Mouse (Mus musculus): ENCODE results near the gene Pmm1. TPM values are rescaled to one million over a fixed set of nuclear protein-coding genes. Genes with fewer than 3 reads are reported as not detected.
A peak's percentile ranks its signal among the peaks of the same experiment; 100 is the strongest.

Gene Pmm1
- polyA plus RNA-seq, 1 experiment from 2014 or later = 19.7 TPM

DNA sequence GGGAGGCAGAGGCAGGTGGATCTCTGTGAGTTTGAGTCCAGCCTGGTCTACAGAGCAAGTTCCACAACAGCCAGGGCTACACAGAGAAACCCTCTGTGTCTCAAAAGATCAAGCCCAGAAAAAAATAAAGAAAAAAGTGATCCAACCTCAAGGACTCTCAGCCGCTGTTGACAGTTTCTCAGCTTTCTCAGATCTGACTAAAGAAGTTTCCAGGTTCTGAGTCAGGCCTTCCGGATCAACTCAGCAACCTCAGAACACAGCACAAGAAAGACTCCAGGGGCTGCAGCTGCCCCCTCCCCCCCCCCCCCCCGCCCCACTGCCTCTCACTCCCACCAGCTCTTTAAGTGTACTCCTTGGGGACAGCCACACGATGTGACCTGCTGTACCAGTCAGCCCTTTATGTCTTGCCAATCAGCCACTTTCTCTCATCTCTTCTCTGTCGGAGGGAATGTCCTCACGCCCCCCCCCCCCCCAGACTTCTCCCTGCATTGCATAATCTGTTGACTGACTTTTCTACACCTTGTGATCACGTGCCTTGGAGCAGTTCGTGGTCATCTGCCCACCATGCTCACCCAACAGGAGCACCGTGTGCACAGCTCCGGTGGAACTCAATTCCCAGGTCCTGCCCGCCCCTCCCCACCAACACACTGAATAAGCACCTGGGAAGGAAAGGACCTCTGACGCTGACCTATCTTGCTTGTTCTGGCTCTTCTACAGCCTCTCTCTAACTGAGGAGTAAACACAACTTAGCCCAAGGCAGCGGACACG, 5.5 kb upstream of the Pmm1 start:
- ATAC-seq (ENCODE audit: insufficient number of reproducible peaks, insufficient read depth, low FRiP score, low read depth) = no peak
- Histone ChIP-seq H3K4me1 (ENCODE audit: control insufficient read depth in 2 of 2, insufficient read depth in 2 of 2, low read length in 2 of 2) (no peaks in the 10 kb centered on the region), H3K4me2 (ENCODE audit: low read length) (no peak overlapping the region), H3K4me3 (ENCODE audit: control insufficient read depth in 1 of 2, insufficient read depth in 1 of 2, low read depth in 1 of 2, low read length in 2 of 2) (no peak overlapping the region), H3K9ac (ENCODE audit: low read length) (no peak overlapping the region), H3K9me3 (ENCODE audit: control insufficient read depth, low read length) (no peaks in the 10 kb centered on the region), H3K27ac (replicated peaks in 1 of 2; ENCODE audit: control insufficient read depth in 1 of 2, insufficient read depth in 1 of 2, low read depth in 2 of 2, low read length in 2 of 2) (no peak overlapping the region), H3K36me3 (ENCODE audit: control insufficient read depth, insufficient read depth, low read length) (no peaks in the 10 kb centered on the region), H3K27me3 (ENCODE audit: control insufficient read depth, insufficient read depth, low read length) (no peaks in the 10 kb centered on the region)
- 80% methylated on average over 12 of the region's 14 CpGs for WGBS

- 48% methylated on average over 4 of the region's 4 CpGs for WGBS
- H3K4me2 ChIP-seq (ENCODE audit: low read length) = no peak overlapping the region
- H3K36me3 ChIP-seq (ENCODE audit: control insufficient read depth, insufficient read depth, low read length) = no peaks in the 10 kb centered on the region
- no peaks in the 10 kb centered on the region for H3K9me3 ChIP-seq (ENCODE audit: control insufficient read depth, low read length)
- H3K27ac ChIP-seq (replicated peaks in 1 of 2; ENCODE audit: control insufficient read depth in 1 of 2, insufficient read depth in 1 of 2, low read depth in 2 of 2, low read length in 2 of 2) = no peak overlapping the region
- H3K4me3 ChIP-seq (ENCODE audit: control insufficient read depth in 1 of 2, insufficient read depth in 1 of 2, low read depth in 1 of 2, low read length in 2 of 2) = no peak overlapping the region
- H3K4me1 ChIP-seq (ENCODE audit: control insufficient read depth in 2 of 2, insufficient read depth in 2 of 2, low read length in 2 of 2) = no peaks in the 10 kb centered on the region
- no peak for ATAC-seq (ENCODE audit: insufficient number of reproducible peaks, insufficient read depth, low FRiP score, low read depth)
- no peak overlapping the region for H3K9ac ChIP-seq (ENCODE audit: low read length)
- H3K27me3 ChIP-seq (ENCODE audit: control insufficient read depth, insufficient read depth, low read length) = no peaks in the 10 kb centered on the region
Measured at GRCm38 (mm10) chr15:81964980-81965545, 4.3 kb upstream of the Pmm1 start.

DNA sequence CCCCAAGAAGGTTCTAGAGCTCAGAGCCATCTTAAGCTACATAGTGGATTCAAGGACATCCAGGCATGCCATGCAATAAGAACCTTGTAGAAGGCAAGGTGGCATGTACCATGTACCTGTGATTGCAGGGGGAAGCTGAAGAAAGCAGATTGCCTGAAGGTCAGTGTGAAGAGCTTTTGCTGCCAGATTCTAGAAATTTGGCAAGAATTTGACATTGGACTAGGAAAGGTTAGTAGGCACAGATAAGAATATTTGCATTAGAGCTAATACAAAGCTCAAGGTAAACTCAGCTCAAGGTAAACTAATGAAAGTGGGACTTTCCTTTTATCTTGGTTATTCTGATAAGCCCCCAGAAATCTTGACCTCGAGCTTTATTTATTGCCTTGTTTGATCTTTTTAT, 3.5 kb upstream of the Pmm1 start:
- H3K4me2 ChIP-seq (ENCODE audit: low read length) = no peak overlapping the region
- no peaks in the 10 kb centered on the region for H3K36me3 ChIP-seq (ENCODE audit: control insufficient read depth, insufficient read depth, low read length)
- no peaks in the 10 kb centered on the region for H3K9me3 ChIP-seq (ENCODE audit: control insufficient read depth, low read length)
- H3K4me1 ChIP-seq (ENCODE audit: control insufficient read depth in 2 of 2, insufficient read depth in 2 of 2, low read length in 2 of 2) = 0 out of 4 replicates have a peak, but pooled peaks cover 0 to 6% of the 10 kb centered on the region in 2 experiments
- no peaks in the 10 kb centered on the region for H3K27me3 ChIP-seq (ENCODE audit: control insufficient read depth, insufficient read depth, low read length)
- ATAC-seq (ENCODE audit: insufficient number of reproducible peaks, insufficient read depth, low FRiP score, low read depth) = no peak
- H3K9ac ChIP-seq (ENCODE audit: low read length) = no peak overlapping the region
- H3K4me3 ChIP-seq (ENCODE audit: control insufficient read depth in 1 of 2, insufficient read depth in 1 of 2, low read depth in 1 of 2, low read length in 2 of 2) = no peak overlapping the region
- 36% methylated on average over 1 of the region's 1 CpGs for WGBS
- no peak overlapping the region for H3K27ac ChIP-seq (replicated peaks in 1 of 2; ENCODE audit: control insufficient read depth in 1 of 2, insufficient read depth in 1 of 2, low read depth in 2 of 2, low read length in 2 of 2)

GRCm38 (mm10) chr15:81961078-81961451, 335 bp upstream of the Pmm1 start:
- H3K27ac ChIP-seq (replicated peaks in 1 of 2; ENCODE audit: control insufficient read depth in 1 of 2, insufficient read depth in 1 of 2, low read depth in 2 of 2, low read length in 2 of 2) = no peak overlapping the region
- H3K4me3 ChIP-seq (ENCODE audit: control insufficient read depth in 1 of 2, insufficient read depth in 1 of 2, low read depth in 1 of 2, low read length in 2 of 2) = peak overlapping the region; percentile 23 to 58
- no peak; the same call in 1 of the 2 replicates for ATAC-seq (ENCODE audit: insufficient number of reproducible peaks, insufficient read depth, low FRiP score, low read depth)
- under 1% methylated on average over 8 of the region's 8 CpGs for WGBS
- H3K27me3 ChIP-seq (ENCODE audit: control insufficient read depth, insufficient read depth, low read length) = no peaks in the 10 kb centered on the region
- peak overlapping the region; percentile 99 for H3K4me2 ChIP-seq (ENCODE audit: low read length)
- 0 out of 2 replicates have a peak overlapping the region, but pooled peaks have one; percentile 8 for H3K9ac ChIP-seq (ENCODE audit: low read length)
- no peaks in the 10 kb centered on the region for H3K36me3 ChIP-seq (ENCODE audit: control insufficient read depth, insufficient read depth, low read length)
- H3K9me3 ChIP-seq (ENCODE audit: control insufficient read depth, low read length) = no peaks in the 10 kb centered on the region
- H3K4me1 ChIP-seq (ENCODE audit: control insufficient read depth in 2 of 2, insufficient read depth in 2 of 2, low read length in 2 of 2) = 0 out of 4 replicates have a peak, but pooled peaks cover 0 to 6% of the 10 kb centered on the region in 2 experiments

GRCm38 (mm10) chr15:81958906-81959305, 1.8 kb downstream of the Pmm1 start:
- no peak overlapping the region for H3K4me3 ChIP-seq (ENCODE audit: control insufficient read depth in 1 of 2, insufficient read depth in 1 of 2, low read depth in 1 of 2, low read length in 2 of 2)
- no peak overlapping the region for H3K27ac ChIP-seq (replicated peaks in 1 of 2; ENCODE audit: control insufficient read depth in 1 of 2, insufficient read depth in 1 of 2, low read depth in 2 of 2, low read length in 2 of 2)
- no peaks in the 10 kb centered on the region for H3K9me3 ChIP-seq (ENCODE audit: control insufficient read depth, low read length)
- 0 out of 4 replicates have a peak, but pooled peaks cover 0 to 6% of the 10 kb centered on the region in 2 experiments for H3K4me1 ChIP-seq (ENCODE audit: control insufficient read depth in 2 of 2, insufficient read depth in 2 of 2, low read length in 2 of 2)
- peaks cover 13% of the 10 kb centered on the region for H3K36me3 ChIP-seq (ENCODE audit: control insufficient read depth, insufficient read depth, low read length)
- no peak overlapping the region for H3K4me2 ChIP-seq (ENCODE audit: low read length)
- WGBS = 61% methylated on average over 3 of the region's 3 CpGs
- ATAC-seq (ENCODE audit: insufficient number of reproducible peaks, insufficient read depth, low FRiP score, low read depth) = no peak
- H3K9ac ChIP-seq (ENCODE audit: low read length) = no peak overlapping the region; the same call in 1 of the 2 replicates
- no peaks in the 10 kb centered on the region for H3K27me3 ChIP-seq (ENCODE audit: control insufficient read depth, insufficient read depth, low read length)

- Histone ChIP-seq H3K4me1 (ENCODE audit: control insufficient read depth in 2 of 2, insufficient read depth in 2 of 2, low read length in 2 of 2) (0 out of 4 replicates have a peak, but pooled peaks cover 0 to 6% of the 10 kb centered on the region in 2 experiments), H3K36me3 (ENCODE audit: control insufficient read depth, insufficient read depth, low read length) (peaks cover 13% of the 10 kb centered on the region), H3K9me3 (ENCODE audit: control insufficient read depth, low read length) (no peaks in the 10 kb centered on the region), H3K4me2 (ENCODE audit: low read length) (no peak overlapping the region), H3K4me3 (ENCODE audit: control insufficient read depth in 1 of 2, insufficient read depth in 1 of 2, low read depth in 1 of 2, low read length in 2 of 2) (no peak overlapping the region), H3K27ac (replicated peaks in 1 of 2; ENCODE audit: control insufficient read depth in 1 of 2, insufficient read depth in 1 of 2, low read depth in 2 of 2, low read length in 2 of 2) (no peak overlapping the region), H3K9ac (ENCODE audit: low read length) (no peak overlapping the region), H3K27me3 (ENCODE audit: control insufficient read depth, insufficient read depth, low read length) (no peaks in the 10 kb centered on the region)
- WGBS = 86% methylated on average over 11 of the region's 11 CpGs
- no peak for ATAC-seq (ENCODE audit: insufficient number of reproducible peaks, insufficient read depth, low FRiP score, low read depth)
Measured at GRCm38 (mm10) chr15:81957598-81957997, 3.1 kb downstream of the Pmm1 start.

DNA sequence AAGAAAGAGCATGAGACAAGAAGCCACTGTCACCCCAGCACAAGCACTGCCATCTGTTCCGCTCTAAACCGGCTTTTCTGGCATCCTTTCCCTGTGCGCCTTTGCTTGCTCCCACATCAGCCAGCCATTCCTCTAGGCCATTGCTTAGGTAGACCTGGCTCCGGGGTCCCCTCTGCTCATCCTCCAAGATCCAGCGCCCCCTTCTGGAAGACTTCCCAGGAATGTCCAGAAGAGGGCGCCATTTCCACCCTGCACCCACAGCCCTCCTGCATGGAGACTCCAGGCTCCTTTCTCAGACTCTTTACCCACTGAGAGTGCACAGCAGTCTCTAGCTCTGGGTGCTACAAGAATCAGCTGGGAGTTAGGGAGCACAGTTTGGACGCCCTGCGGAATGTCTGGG, 4.3 kb downstream of the Pmm1 start:
- no peaks in the 10 kb centered on the region for H3K9me3 ChIP-seq (ENCODE audit: control insufficient read depth, low read length)
- WGBS = 64% methylated on average over 8 of the region's 8 CpGs

More for the DNA sequence above, 4.3 kb downstream of the Pmm1 start:
- Histone ChIP-seq H3K4me1 (ENCODE audit: control insufficient read depth in 2 of 2, insufficient read depth in 2 of 2, low read length in 2 of 2) (0 out of 4 replicates have a peak, but pooled peaks cover 0 to 6% of the 10 kb centered on the region in 2 experiments), H3K27me3 (ENCODE audit: control insufficient read depth, insufficient read depth, low read length) (no peaks in the 10 kb centered on the region), H3K36me3 (ENCODE audit: control insufficient read depth, insufficient read depth, low read length) (peaks cover 16% of the 10 kb centered on the region), H3K9ac (ENCODE audit: low read length) (no peak overlapping the region), H3K4me3 (ENCODE audit: control insufficient read depth in 1 of 2, insufficient read depth in 1 of 2, low read depth in 1 of 2, low read length in 2 of 2) (no peak overlapping the region), H3K4me2 (ENCODE audit: low read length) (no peak overlapping the region), H3K27ac (replicated peaks in 1 of 2; ENCODE audit: control insufficient read depth in 1 of 2, insufficient read depth in 1 of 2, low read depth in 2 of 2, low read length in 2 of 2) (no peak overlapping the region)
- no peak for ATAC-seq (ENCODE audit: insufficient number of reproducible peaks, insufficient read depth, low FRiP score, low read depth)

Data from heart, embryonic 14.5 days (tissue).